Mouse (Mus musculus) granulocyte monocyte progenitor cell, adult 5-6 weeks (primary cell): ENCODE measurements around the gene Rnf114. TPM values are rescaled to one million over a fixed set of nuclear protein-coding genes. Genes with fewer than 3 reads are reported as not detected.
A peak's percentile ranks its signal among the peaks of the same experiment; 100 is the strongest.

ENCODE experiments used
- ATAC-seq: replicated peaks from 2 replicates; pipeline ENCODE4 v1.8.0; 2016; ENCODE audit warnings: mild to moderate bottlenecking, moderate TSS enrichment, inconsistent platforms; ENCODE audit not compliant: poor library complexity, severe bottlenecking
- total RNA-seq, 2 experiments: library from RNA; stranded (forward) in 1 of 2; stranded (reverse) in 1 of 2; fragments of 200-712, 200-1000 nt in 1 of 2; fragments of >200 nt in 1 of 2; fragmentation: Nextera tagmentation in 1 of 2; gene quantifications; 2 replicates each; pipeline ENCODE4 v1.2.3; 2014 to 2017

The Rnf114 gene
- total RNA-seq, 2 experiments from 2014 or later: 25.7 to 39.8 TPM

DNA sequence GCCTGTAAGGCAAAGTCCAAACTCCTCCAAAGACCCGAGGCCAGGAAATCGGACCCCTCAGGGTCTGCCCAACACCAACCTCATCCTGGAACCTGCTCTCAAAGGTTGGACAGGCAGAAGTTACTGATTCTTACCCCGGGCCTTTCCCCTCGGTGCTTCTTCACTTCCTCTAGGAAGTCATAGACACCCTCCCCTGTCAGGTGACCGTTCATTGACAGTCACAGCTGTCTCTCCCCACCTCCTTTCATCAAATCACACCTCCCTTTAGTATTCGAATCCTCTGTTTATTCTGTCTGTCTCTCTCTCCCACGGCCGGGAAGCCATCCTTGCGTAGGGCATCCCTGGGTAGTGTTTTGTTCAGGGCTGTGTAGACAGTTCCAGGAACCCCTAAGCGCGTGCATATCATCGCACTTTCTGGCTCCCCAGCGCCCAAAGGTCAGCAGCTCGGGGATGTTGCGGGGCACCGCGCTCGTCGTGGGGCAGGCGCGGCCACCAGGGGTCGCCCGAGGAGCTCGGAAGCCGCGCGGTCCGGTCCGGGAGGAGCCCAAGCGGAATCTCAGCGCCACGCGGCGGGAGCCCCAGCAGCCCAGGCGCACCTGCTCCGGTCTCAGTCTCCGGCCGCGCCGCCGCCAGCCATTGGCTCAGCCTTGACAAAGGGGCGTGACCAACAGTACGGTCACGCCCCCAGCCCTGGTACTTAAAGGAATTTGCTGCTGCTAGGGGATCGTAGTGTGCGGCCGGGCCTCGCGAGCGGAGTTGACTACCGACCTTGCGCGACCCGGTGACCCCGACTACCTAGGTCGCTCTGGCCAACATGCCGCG lies 45.2 kb downstream of the Rnf114 start, which contains the start of gene Snai1:
Gene Snai1 (plus strand): TSS at position 720 of the 822 bp plus-strand sequence.
- ATAC-seq: peak; percentile 92

DNA sequence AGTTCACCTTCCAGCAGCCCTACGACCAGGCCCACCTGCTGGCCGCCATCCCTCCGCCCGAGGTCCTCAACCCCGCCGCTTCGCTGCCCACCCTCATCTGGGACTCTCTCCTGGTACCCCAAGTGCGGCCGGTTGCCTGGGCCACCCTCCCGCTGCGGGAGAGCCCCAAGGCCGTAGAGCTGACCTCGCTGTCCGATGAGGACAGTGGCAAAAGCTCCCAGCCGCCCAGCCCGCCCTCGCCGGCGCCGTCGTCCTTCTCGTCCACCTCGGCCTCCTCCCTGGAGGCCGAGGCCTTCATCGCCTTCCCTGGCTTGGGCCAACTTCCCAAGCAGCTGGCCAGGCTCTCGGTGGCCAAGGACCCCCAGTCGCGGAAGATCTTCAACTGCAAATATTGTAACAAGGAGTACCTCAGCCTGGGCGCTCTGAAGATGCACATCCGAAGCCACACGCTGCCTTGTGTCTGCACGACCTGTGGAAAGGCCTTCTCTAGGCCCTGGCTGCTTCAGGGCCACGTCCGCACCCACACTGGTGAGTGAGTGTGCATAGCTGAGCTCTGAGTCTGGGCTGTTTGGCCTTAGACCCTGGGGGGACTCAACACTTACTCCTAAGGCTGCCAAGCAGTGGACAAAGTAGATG lies 46.3 kb downstream of the Rnf114 start:
- ATAC-seq: no peak

GRCm38 (mm10) chr2:167539536-167540476 lies 47.4 kb downstream of the Rnf114 start:
- no peak for ATAC-seq

- ATAC-seq: no peak
Measured at GRCm38 (mm10) chr2:167540477-167541110, 48.1 kb downstream of the Rnf114 start.

- ATAC-seq: no peak
Measured at GRCm38 (mm10) chr2:167541324-167541723, 48.9 kb downstream of the Rnf114 start.

DNA sequence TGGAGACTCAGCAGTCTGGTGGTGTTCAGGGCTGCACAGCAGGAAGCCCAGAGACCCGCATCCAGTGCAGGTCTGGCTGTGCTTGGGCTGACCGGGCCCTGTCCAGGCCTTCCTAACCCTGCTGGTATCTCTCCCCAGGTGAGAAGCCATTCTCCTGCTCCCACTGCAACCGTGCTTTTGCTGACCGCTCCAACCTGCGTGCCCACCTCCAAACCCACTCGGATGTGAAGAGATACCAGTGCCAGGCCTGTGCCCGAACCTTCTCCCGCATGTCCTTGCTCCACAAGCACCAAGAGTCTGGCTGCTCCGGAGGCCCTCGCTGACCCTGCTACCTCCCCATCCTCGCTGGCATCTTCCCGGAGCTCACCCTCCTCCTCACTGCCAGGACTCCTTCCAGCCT lies 49.3 kb downstream of the Rnf114 start:
- no peak for ATAC-seq

DNA sequence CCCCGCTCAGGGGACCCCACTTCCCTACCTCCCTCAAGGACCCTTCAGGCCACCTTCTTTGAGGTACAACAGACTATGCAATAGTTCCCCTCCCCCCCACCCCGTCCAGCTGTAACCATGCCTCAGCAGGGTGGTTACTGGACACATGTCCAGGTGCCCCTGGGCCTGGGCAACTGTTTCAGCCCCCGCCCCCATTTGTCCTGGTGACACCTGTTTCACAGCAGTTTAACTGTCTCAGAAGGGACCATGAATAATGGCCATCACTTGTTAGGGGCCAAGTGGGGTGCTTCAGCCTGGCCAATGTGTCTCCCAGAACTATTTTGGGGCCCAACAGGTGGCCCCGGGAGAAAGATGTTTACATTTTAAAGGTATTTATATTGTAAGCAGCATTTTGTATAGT lies 49.9 kb downstream of the Rnf114 start:
- ATAC-seq: no peak

DNA sequence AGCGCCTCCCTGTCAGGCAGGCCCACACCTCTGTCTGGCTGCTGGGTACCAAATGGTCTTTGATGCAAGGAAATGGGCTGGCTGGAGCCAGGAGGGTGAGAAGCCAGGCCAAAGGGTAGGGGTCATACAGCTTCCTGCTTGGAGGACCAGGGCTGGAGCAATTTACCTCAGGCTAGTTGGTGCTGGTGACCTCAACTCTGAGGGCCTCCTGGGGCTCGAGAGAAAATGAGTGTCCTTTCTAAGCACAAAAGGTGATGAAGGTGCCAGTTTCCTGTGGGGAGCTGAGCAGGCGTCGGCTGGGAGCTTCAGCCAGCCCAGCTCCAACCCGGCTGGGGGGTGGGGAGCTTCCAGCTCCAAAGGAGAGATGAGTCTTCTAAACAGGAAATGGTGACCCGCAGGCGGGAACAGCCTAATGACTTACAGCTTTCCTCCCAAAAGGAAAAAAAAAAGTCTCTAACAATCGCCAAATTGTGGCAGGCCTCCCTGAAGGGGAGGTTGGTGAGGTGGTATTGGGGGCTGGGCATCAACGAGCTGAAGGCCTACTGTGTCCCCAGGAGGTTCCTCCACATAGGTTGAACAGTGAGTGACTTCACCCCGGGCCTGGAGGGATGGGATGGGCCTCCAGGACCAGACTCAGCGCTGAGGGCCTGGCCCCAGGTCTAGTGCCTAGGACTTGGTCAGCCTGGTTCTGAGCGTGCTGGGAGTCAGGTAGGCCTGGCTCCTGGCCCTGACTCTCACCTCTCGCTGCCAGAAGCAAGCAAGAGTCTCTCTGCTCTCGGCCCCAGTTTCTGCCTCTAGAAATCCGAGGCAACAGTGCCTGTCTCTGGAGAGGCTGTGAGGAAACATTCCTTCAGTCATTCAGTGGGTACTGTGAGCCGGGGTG lies 50.9 kb downstream of the Rnf114 start:
- no peak for ATAC-seq

DNA sequence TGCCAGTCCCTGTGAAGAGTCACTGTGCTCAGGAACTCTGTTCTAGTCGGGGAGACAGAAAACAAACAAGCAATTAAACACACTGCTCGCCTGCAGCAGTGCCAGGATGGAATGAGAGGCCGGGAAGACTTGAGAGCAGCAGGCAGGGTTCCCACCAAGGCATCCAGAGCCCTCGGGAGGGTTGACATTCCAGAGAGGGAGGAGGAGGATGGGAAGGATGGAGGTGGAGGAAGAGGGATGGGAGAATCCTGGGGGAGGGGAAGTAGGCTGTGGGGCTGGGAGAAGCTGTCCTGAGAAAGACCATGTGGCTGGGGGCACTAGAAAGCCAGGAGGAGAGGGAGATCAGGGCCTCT lies 51.5 kb downstream of the Rnf114 start:
- ATAC-seq: no peak

DNA sequence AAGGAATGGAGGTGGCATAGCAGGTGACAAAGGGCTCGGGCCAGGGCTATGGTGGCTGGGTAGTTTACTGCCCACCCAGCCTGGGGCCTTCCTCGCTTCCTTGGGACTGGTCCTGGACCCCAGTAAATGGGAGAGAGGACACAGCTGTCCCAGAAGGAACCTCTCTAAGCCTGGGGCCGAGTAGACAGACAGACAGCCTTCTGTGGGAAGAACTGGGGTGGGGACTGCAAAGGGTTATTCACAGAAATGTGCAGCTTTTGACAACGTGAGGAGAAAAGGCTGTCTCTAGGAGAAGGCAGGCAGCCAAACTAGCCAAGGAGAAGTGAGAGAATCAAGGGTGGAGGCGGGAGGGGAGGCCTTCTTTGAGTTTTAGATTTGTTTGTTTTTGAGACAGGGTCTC lies 52.0 kb downstream of the Rnf114 start:
- no peak for ATAC-seq

DNA sequence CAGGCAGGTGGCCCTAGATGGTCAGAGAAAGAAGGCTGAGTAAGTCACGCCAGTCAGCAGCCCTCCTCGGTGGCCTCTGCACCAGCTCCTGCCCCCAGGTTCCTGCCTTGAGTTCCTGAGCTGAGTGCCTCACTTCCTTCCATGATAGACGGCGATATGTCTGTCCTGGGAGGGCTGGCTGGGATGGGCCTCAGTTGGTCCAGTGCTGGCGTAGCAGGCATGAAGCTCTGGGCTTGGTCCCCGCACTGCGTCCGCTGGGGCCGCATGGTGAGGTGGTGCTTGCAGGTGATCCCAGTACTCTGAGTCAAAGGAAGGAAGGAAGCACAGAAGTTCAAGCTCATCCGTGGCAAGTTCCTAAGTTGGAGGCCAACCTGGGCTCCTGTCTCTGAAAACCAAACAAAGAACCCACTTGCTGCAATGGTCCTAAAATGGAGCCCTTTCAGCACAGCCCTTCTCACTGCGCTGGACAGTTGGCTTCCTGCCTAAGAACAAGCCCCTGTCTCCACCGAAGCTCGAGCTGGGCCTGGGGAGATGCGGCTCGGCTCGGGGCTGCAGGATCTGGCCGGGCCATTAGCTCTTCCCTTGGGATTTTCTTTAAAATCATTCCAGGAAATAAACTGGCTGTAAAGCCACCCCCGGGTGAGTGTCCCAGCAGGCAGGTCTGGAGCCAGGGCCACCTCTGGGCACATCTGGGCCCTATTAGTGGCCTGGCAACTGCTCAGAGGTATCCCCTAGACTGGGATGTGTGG lies 54.2 kb downstream of the Rnf114 start:
- ATAC-seq: no peak

DNA sequence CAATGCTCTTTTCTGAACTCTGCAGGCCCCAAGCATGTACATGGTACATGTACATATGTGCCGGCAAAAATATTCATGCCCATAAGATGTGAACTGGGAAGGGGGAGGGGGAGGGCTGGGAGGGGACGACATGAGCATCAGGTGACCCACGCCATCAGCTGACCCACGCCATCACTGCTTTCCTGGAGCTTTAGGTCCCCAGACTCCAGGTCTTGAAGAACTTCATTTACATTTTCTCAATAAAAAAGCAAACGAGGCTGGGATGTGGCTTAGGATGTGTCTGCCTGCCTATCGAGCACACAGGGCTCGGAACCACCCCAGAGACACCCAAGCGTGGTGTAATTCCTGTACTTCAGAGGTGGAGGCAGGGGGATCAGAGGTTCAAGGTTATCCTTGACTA lies 55.0 kb downstream of the Rnf114 start:
- ATAC-seq: no peak

GRCm38 (mm10) chr2:167548961-167549360 lies 56.5 kb downstream of the Rnf114 start:
- no peak for ATAC-seq

DNA sequence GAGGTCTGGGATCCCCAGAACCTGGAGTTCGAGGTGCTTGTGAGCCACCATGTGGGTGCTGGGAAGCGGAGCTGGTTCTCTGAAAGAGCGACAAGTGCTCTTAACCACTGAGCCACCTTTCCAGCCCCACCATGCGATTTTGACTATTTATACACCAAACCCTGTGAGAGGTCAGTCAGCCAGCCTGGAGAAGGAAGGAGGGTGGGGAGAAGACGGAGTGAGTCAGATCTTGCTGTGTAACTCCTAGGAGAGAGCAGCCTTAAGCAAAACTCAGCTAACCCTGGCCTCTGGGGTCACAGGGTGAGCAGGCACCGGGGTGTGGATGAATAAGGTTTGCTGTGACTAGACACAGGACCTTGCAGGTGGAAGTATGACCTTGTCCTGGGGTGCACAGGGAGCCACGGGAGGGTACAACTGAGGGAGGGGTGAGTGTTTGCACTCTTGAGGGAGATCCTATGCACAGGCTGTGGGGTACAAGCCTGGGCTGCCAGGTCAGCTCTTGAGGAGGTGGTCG lies 58.0 kb downstream of the Rnf114 start:
- ATAC-seq: no peak

DNA sequence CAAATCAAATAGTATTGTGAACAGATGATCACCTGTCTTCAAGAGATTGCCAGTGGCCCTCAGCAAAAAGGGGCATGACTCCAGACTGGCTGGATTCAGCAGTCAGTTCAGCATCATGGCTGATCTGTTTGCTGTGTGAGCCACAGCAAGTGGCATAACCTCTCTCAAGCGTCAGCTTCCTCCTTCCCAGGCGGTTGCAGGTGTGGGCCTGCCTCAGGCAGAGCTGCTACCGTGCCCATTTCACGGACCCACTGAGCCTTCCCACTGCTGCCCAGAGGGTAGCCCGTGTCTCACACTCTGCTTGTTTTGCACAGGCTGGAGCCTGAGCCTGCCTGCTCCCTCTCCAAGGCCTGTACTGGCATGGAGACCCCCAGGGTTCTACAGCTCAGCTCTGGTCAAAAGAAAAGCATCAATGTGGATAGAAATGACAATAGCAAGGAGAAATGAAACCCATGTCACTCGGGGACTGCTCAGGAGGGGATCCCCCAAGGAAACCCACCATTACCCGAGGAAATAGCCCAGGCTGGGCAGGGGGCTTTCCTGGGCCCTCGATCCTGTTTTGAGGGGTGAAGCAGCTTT lies 59.0 kb downstream of the Rnf114 start:
- ATAC-seq: no peak

DNA sequence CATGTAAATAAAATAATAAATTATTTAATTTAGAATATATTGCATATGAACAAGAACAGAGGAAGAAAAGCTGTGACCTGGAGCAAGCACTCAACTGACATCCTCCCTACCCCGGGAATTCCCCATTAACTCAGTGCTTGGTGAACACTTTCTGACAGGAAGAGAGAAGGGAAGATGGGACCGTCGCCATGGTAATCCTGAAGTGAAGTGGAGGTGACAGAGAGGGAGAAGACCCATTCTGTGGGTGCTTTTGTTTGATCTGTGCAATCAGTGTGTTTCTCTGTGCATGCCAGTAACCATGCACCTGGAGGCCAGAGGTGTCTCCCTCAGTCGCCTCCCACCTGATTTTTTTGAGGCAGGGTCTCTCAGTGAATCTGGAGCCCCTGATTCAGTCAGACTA lies 59.8 kb downstream of the Rnf114 start:
- ATAC-seq: no peak

GRCm38 (mm10) chr2:167552927-167553402 lies 60.5 kb downstream of the Rnf114 start:
- no peak for ATAC-seq

DNA sequence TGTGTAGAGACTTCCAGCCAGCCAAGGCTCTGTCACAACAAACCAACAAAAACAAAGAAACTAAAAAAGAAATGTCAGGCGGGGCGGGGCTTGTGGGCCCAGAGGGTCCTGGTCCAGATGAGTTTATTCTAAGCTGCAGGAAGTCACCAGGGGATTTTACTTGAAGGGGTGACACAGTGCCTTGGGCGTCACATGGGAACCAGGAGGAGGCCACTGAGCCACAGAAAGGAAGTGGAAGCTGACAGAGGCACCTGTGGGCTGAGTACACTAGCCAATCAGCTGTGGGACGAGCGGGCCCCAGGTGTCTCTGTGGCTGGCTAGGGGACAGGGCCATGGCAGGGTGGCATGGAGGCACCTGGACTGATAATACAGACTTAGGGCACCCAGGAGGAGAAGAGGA lies 63.3 kb downstream of the Rnf114 start:
- no peak for ATAC-seq
